Mouse (Mus musculus) gonadal fat pad, adult 2 months (tissue): ENCODE measurements around the gene Syvn1. TPM values are rescaled to one million over a fixed set of nuclear protein-coding genes. Genes with fewer than 3 reads are reported as not detected.
"Not testable (repeated sequence)": the region's sequence is repeated elsewhere in the genome, so short reads cannot be mapped to it uniquely, and the experiment has no call there.

Source experiments
- DNase-seq: peaks from one replicate; pipeline ENCODE4 v3.0.0-alpha.2; 2012; ENCODE audit warnings: low read depth
- polyA plus RNA-seq: library from polyadenylated mRNA; depleted of rRNA; stranded (reverse); fragments of >200 nt; gene quantifications from 2 replicates; pipeline ENCODE4 v1.2.3, GENCODE M21; 2012

Gene Syvn1
- polyA plus RNA-seq, 1 experiment = 55.6 TPM

- no peak for DNase-seq
These were observed 6.4 kb upstream of the Syvn1 start for GRCm38 (mm10) chr19:6040002-6040401.

DNA sequence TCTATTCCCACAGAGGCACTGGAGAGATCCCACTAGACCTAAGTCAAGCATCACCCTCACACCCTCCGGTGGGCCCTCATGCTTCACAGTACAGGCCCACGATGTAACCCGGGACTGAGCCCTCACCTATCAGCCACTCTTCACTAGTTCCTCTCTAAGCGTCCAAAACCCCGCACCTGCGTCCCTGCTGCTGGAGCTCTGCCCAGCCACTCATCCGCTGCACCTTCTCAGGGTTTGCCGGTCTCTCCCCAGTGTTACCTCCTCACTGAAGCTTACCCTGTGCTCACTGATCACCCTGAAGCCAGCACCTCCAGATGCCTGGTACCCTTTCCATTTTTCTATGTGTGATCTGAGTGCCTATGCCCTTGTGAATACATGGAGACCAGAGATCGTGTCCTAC, 4.1 kb upstream of the Syvn1 start:
- DNase-seq = no peak

GRCm38 (mm10) chr19:6044102-6044501, 2.3 kb upstream of the Syvn1 start:
- not testable (repeated sequence) for DNase-seq

- DNase-seq = no peak
These were observed 746 bp upstream of the Syvn1 start for GRCm38 (mm10) chr19:6045366-6046293.

DNA sequence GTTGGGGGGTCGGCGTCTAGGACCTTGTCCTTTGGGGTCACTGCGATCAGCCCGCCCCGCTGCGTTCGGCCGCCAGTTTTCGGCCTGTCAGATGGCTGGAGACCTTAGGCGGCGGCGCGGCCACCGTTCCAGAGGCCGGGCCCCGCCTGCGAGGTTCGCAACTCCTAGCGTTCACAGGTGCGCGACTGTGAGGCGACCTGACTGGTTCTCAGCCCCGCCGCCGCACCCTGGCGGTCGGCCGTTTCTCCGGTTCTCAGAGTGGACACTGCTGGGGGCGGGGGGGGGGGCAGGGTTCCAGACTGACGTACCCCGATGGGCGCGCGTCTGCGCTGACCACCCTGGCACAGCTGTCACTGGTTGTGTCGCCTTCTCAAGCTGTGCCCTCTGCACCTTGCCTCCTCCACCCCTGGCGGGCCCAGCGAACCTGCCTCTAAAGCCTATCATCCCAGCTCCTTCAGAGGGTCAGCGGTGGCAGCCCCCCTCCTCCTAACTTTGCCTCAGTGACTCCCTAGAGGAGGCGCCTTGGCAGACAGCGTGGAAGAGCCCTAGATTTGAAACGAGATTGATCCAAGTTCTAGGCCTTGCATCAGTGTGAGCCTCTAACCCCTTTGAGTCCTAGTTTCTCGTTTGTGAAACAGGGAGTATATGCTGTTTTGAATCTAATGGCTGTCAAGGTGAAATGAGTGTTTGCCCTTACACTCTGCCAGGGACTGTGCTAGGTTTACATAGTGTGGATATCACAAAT, 950 bp downstream of the Syvn1 start:
- DNase-seq = no peak

DNA sequence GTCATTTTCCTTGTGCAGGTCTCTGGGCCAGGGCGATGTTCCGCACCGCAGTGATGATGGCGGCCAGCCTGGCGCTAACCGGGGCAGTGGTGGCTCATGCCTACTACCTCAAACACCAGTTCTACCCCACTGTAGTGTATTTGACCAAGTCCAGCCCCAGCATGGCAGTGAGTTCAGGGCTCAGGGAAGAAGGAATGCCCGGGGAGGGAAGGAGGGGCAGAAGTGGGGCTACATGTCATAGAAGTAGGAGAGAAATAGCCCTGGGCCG, 1.5 kb downstream of the Syvn1 start:
- no peak for DNase-seq

- no peak for DNase-seq
These were observed 2.5 kb downstream of the Syvn1 start for GRCm38 (mm10) chr19:6048681-6049410.

- DNase-seq = no peak
These were observed 6.1 kb downstream of the Syvn1 start for GRCm38 (mm10) chr19:6052516-6052915.

- DNase-seq = no peak
These were observed 7.9 kb downstream of the Syvn1 start for GRCm38 (mm10) chr19:6054296-6054695.

DNA sequence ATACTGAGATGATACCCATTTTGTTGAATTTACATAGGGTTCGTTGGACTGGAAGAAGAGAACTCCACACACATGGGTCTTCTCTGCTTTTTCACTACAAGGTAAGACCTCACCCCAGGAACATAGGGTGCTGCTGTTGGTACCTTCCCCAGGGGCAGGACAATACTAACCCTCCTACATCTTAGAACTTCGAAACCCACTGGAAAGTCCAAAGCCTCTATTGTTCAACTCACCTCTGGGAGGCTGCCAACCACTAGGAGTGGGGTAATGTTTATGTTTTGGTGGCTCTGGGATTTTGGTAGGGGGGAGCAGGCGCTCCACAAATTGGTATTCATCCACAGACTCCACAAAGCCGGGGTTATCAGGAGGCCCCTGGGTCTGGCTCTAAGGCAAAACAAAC, 10.3 kb downstream of the Syvn1 start:
- DNase-seq = no peak

GRCm38 (mm10) chr19:6057313-6058096, 11.1 kb downstream of the Syvn1 start, which contains the start of the genes Mrpl49 and Fau:
Gene Mrpl49, minus strand, starts transcription at chr19:6057785.
Gene Fau, plus strand, starts transcription at chr19:6057844.
- DNase-seq = no peak

- DNase-seq = no peak
These were observed 12.1 kb downstream of the Syvn1 start for GRCm38 (mm10) chr19:6058513-6058912.

DNA sequence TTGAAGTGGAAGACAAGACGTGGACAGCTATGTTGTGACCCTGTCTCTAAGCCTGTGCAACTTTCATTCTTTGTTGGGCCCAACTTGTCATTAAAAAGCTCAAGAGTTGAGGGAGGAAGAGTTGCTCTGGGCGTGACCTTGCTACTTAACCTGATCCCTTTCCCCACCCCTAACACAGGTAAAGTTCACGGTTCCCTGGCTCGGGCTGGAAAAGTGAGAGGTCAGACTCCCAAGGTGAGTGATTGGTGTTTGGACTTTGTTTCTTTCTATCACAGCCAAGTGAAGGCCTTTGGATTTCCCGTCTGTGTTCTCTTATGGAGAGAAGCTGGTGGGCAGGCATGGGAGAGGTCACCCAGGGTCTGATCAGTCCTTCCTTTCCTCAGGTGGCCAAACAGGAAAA, 12.6 kb downstream of the Syvn1 start:
- no peak for DNase-seq

DNA sequence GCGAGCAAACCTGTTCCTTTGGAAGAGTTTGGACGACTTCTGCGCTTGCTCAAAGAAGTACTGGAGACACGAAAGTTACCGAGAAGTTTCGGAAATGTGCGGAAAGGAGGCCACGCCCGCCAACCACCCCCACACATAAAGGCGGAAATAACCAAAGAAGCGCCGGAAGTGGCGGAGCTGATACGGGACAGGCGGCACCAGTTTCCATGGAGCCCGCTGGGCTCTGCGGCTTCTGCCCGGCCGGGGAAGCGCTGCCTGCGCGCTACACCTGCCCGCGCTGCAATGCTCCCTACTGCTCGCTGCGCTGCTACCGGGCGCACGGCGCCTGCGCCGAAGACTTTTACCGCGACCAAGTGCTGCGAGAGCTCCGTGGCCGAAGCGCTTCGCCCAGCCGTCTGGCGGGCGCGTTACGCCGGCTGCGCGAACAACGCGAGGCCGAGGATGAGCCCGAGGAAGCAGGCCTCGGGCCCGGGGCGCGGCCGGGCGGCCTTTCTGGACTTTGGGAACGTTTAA, 14.7 kb downstream of the Syvn1 start, which contains the start of gene Znhit2:
Znhit2 (plus strand) TSS at position 172 of the 513 bp plus-strand sequence.
- DNase-seq = no peak

DNA sequence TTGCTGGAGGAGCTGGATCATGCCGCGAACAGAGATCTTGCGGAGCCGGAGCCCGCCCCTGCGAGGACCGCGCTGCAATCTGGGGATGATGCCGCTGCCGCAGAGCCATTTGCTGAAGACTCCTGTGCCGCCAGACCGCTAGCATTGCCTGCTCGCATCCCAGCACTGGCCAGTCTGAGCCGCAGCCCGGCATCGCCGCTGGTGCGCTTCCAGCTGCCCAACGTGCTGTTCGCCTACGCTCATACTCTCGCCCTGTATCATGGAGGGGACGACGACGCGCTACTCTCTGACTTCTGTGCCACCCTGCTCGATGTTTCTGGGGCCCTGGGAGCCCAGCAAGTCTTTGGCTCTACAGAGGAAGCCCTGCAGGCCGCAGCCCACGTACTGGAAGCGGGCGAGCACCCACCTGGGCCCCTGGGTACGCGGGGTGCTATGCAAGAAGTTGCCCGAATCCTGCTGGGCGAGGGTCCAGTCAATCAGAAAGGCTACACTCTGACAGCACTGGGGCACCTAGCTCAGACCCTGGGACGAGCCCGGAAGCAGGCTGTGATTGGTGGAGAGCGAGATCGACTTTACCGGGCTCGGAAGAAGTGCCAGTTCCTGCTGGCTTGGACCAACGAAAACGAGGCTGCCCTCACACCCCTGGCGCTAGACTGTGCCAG, 15.4 kb downstream of the Syvn1 start:
- no peak for DNase-seq

- DNase-seq = no peak
These were observed 16.0 kb downstream of the Syvn1 start for GRCm38 (mm10) chr19:6062418-6062817.

GRCm38 (mm10) chr19:6063081-6063480, 16.7 kb downstream of the Syvn1 start:
- no peak for DNase-seq

- no peak for DNase-seq
These were observed 20.2 kb downstream of the Syvn1 start for GRCm38 (mm10) chr19:6066571-6066970.

- no peak for DNase-seq
These were observed 20.8 kb downstream of the Syvn1 start for GRCm38 (mm10) chr19:6067011-6067723.
